ENCODE assay signal across 9 mouse cellular contexts in genomic region chr16:90185928-90186588, GRCm38 (mm10). TPM values are rescaled to one million over a fixed set of nuclear protein-coding genes. Genes with fewer than 3 reads are reported as not detected.
A peak's percentile ranks its signal among the peaks of the same experiment; 100 is the strongest.
DNase-seq lines count a peak whose midpoint lies in the region; ATAC-seq and TF ChIP-seq lines count a peak whose summit lies in the region.
"Had no signal": no experiment of that assay in that cellular context is flagged by ENCODE, and none has a peak within 500 bp of the region (broad histone marks: within the 10 kb centered on the region; RNA-seq: fewer than 3 reads in every experiment).

No protein-coding gene starts in this region.

- in situ Hi-C loops in ES-E14 (cut with MboI; ENCODE audit: low sequenced_read_pairs in 2 of 2, unreplicated experiment in 2 of 2): loop anchor here in 1 of 2 experiments (10.0 kb wide), 2 partner anchors 341 to 411 kb away; no protein-coding TSS in a partner anchor

- TF ChIP-seq POLR2A in olfactory bulb, adult 2 months (IDR thresholded peaks at IDR 0.05; ENCODE audit: insufficient read depth, low read depth, low read length): no peak
- no peak for TF ChIP-seq POLR2A in thymus, adult 2 months (IDR thresholded peaks at IDR 0.05; ENCODE audit: control insufficient read depth, extremely low read depth, insufficient read depth, low read length, poor library complexity)

- TF ChIP-seq CTCF in olfactory bulb, adult 2 months (IDR thresholded peaks at IDR 0.05; ENCODE audit: insufficient read depth, low read depth, low read length): peak; percentile 61
- TF ChIP-seq CTCF in thymus, adult 2 months (IDR thresholded peaks at IDR 0.05; ENCODE audit: borderline replicate concordance, control insufficient read depth, extremely low read depth, insufficient read depth, low read length, poor library complexity): no peak; the same call in 1 of the 2 replicates

- peaks cover 3% of the 10 kb centered on the region; the same call in 1 of the 2 replicates for H3K27me3 ChIP-seq in forebrain, embryonic 10.5 days (ENCODE audit: poor library complexity, severe bottlenecking)
- no peaks in the 10 kb centered on the region for H3K27me3 ChIP-seq in lung, embryonic 15.5 days
- H3K27me3 ChIP-seq in thymus, adult 2 months (ENCODE audit: control insufficient read depth, insufficient read depth, low read length): no peaks in the 10 kb centered on the region

- no peaks in the 10 kb centered on the region for H3K36me3 ChIP-seq in ES-E14 (ENCODE audit: control insufficient read depth, insufficient read depth, low read length, poor library complexity, severe bottlenecking)
- no peaks in the 10 kb centered on the region for H3K36me3 ChIP-seq in forebrain, embryonic 10.5 days (replicated peaks)
- no peaks in the 10 kb centered on the region for H3K36me3 ChIP-seq in lung, embryonic 15.5 days
- H3K36me3 ChIP-seq in thymus, adult 2 months (ENCODE audit: control insufficient read depth, insufficient read depth, low read length): no peaks in the 10 kb centered on the region
- H3K36me3 ChIP-seq: heart, embryonic 15.5 days had no signal

- ATAC-seq in lung, embryonic 15.5 days (ENCODE audit: borderline replicate concordance, extremely low read depth, low FRiP score, low TSS enrichment): peak; percentile 37; the same call in 1 of the 2 replicates

- H3K4me1 ChIP-seq in ES-E14 (ENCODE audit: control insufficient read depth in 2 of 2, insufficient read depth in 2 of 2, low read length in 2 of 2, poor library complexity in 1 of 2): peaks cover 3 to 8% of the 10 kb centered on the region in 2 experiments; a peak in 3 of 4 replicates
- H3K4me1 ChIP-seq in forebrain, embryonic 10.5 days: peaks cover 6% of the 10 kb centered on the region; the same call in 1 of the 2 replicates
- peaks cover 5% of the 10 kb centered on the region; the same call in 1 of the 2 replicates for H3K4me1 ChIP-seq in lung, embryonic 15.5 days
- no peaks in the 10 kb centered on the region for H3K4me1 ChIP-seq in olfactory bulb, adult 2 months (ENCODE audit: control insufficient read depth, insufficient read depth, low read length)
- no peaks in the 10 kb centered on the region for H3K4me1 ChIP-seq in thymus, adult 2 months (replicated peaks; ENCODE audit: control insufficient read depth, insufficient read depth, low read length)

- no peak overlapping the region for H3K27ac ChIP-seq in ES-E14 (ENCODE audit: insufficient read depth, low read depth, low read length, poor library complexity, severe bottlenecking)
- no peak overlapping the region for H3K27ac ChIP-seq in forebrain, embryonic 10.5 days
- H3K27ac ChIP-seq in lung, embryonic 15.5 days: no peak overlapping the region
- H3K27ac ChIP-seq in olfactory bulb, adult 2 months (ENCODE audit: insufficient read depth, low read depth, low read length): no peak overlapping the region
- H3K27ac ChIP-seq in thymus, adult 2 months (ENCODE audit: control insufficient read depth, insufficient read depth, low read length): no peak overlapping the region
- H3K27ac ChIP-seq: heart, embryonic 15.5 days had no signal

- WGBS in forebrain, embryonic 10.5 days: 46% methylated on average over 8 of the region's 8 CpGs
- 45% methylated on average over 8 of the region's 8 CpGs for WGBS in lung, embryonic 15.5 days
- 47% methylated on average over 8 of the region's 8 CpGs for WGBS in olfactory bulb, adult 2 months
- 52% methylated on average over 8 of the region's 8 CpGs for WGBS in thymus, adult 2 months

- H3K4me3 ChIP-seq in ES-E14 (ENCODE audit: insufficient read depth in 1 of 2, low read depth in 1 of 2, low read length in 2 of 2, poor library complexity in 1 of 2, severe bottlenecking in 1 of 2): no peak overlapping the region
- no peak overlapping the region for H3K4me3 ChIP-seq in forebrain, embryonic 10.5 days
- no peak overlapping the region for H3K4me3 ChIP-seq in lung, embryonic 15.5 days
- no peak overlapping the region for H3K4me3 ChIP-seq in olfactory bulb, adult 2 months (ENCODE audit: insufficient read depth, low read depth, low read length)
- H3K4me3 ChIP-seq in thymus, adult 2 months (ENCODE audit: control insufficient read depth, insufficient read depth, low read length): no peak overlapping the region
- H3K4me3 ChIP-seq: heart, embryonic 15.5 days had no signal

- peak; percentile 83 for DNase-seq in ES-E14 (ENCODE audit: low read depth, low spot score)
- peak; percentile 43 for DNase-seq in brain, embryonic 18.5 days (ENCODE audit: low read depth, low spot score)
- DNase-seq in forebrain, embryonic 10.5 days (ENCODE audit: extremely low spot score, low spot score): peak; percentile 71
- DNase-seq in heart, postnatal 4 days: peak; percentile 86
- DNase-seq in layer of hippocampus, adult 11-12 months (ENCODE audit: low spot score): peak; percentile 87
- DNase-seq in thymus, adult 2 months: peak; percentile 76

- no peak overlapping the region for H3K4me2 ChIP-seq in lung, embryonic 15.5 days
- H3K4me2 ChIP-seq: heart, embryonic 15.5 days had no signal

- no peak overlapping the region for H3K9ac ChIP-seq in ES-E14 (ENCODE audit: insufficient read depth, low read depth, low read length, poor library complexity, severe bottlenecking)
- no peak overlapping the region for H3K9ac ChIP-seq in lung, embryonic 15.5 days
- H3K9ac ChIP-seq: heart, embryonic 15.5 days had no signal

- no peaks in the 10 kb centered on the region for H3K9me3 ChIP-seq in ES-E14 (ENCODE audit: control insufficient read depth, insufficient read depth, low read depth, low read length)
- no peaks in the 10 kb centered on the region for H3K9me3 ChIP-seq in forebrain, embryonic 10.5 days
- no peaks in the 10 kb centered on the region for H3K9me3 ChIP-seq in lung, embryonic 15.5 days
- H3K9me3 ChIP-seq: heart, embryonic 15.5 days had no signal

TF ChIP-seq in ES-E14, 5 proteins besides CTCF, POLR2A, EP300 and RAD21:
- no peak for TF ChIP-seq HCFC1 (IDR thresholded peaks at IDR 0.05; ENCODE audit: borderline replicate concordance, insufficient read depth, low read length)
- TF ChIP-seq CHD2 (IDR thresholded peaks at IDR 0.05; ENCODE audit: low read depth, low read length): no peak
- no peak for TF ChIP-seq MAFK (IDR thresholded peaks at IDR 0.05; ENCODE audit: insufficient read depth, low read depth, low read length)
- no peak for TF ChIP-seq ZNF384 (IDR thresholded peaks at IDR 0.05; ENCODE audit: low read depth, low read length)
- peak; percentile 81 for TF ChIP-seq ZC3H11A (IDR thresholded peaks at IDR 0.05; ENCODE audit: borderline replicate concordance, low read depth, low read length)

RNA-seq across cellular contexts. Expression of gene Sod1, which starts 34.5 kb away (rescaled TPM):
- 990 and 1,081 TPM in 2 replicates for total RNA-seq in ES-E14 (2012; rRNA removed)
- polyA plus RNA-seq in forebrain, embryonic 10.5 days (2016; fragmentation: Nextera tagmentation; extraction: Ambion mirVana): 1,253 and 1,286 TPM in 2 replicates
- 100 to 1,000 TPM; 499 to 512 TPM for total RNA-seq in heart, postnatal 4 days (2021)
- 1,192 and 1,274 TPM in 2 replicates for polyA plus RNA-seq in lung, embryonic 15.5 days (2015; fragmentation: Nextera tagmentation; extraction: Ambion mirVana)
- polyA plus RNA-seq in olfactory bulb, adult 2 months (2012; ENCODE audit: insufficient read depth, insufficient read length, low replicate concordance, missing spikeins): 497 and 750 TPM in 2 replicates
- polyA plus RNA-seq in thymus, adult 2 months (2012; rRNA removed): 277 and 305 TPM in 2 replicates

RNA-seq across cellular contexts. Expression of gene Tiam1, which starts 42.5 kb away (rescaled TPM):
- total RNA-seq in ES-E14 (2012; rRNA removed): 15.7 and 22.9 TPM in 2 replicates
- 18.4 and 21.4 TPM in 2 replicates for polyA plus RNA-seq in forebrain, embryonic 10.5 days (2016; fragmentation: Nextera tagmentation; extraction: Ambion mirVana)
- total RNA-seq in heart, postnatal 4 days (2021): 10 to 100 TPM; 14.7 to 18.2 TPM
- polyA plus RNA-seq in lung, embryonic 15.5 days (2015; fragmentation: Nextera tagmentation; extraction: Ambion mirVana): 10.8 and 13.6 TPM in 2 replicates
- 370 TPM in 1 of 2 replicates, not detected in the other for polyA plus RNA-seq in olfactory bulb, adult 2 months (2012; ENCODE audit: insufficient read depth, insufficient read length, low replicate concordance, missing spikeins)
- polyA plus RNA-seq in thymus, adult 2 months (2012; rRNA removed): 14.1 and 17.8 TPM in 2 replicates
